Mouse (Mus musculus) MEL (cell line): ENCODE results near the gene Pxmp4. TPM values are rescaled to one million over a fixed set of nuclear protein-coding genes. Genes with fewer than 3 reads are reported as not detected.
A peak's percentile ranks its signal among the peaks of the same experiment; 100 is the strongest.

Experiments
- DNase-seq: peaks from one replicate; pipeline ENCODE4 v3.0.0; 2011; ENCODE audit warnings: low read depth, low spot score
- H3K27ac ChIP-seq: 2 replicates; pipeline ENCODE4 v1.5.1; 2012; ENCODE audit warnings: low read depth, mild to moderate bottlenecking, control low read depth, low read length, moderate library complexity; ENCODE audit not compliant: control insufficient read depth
- H3K27me3 ChIP-seq, 2 experiments: fragments of 150-350 bp in 1 of 2; sonication (generic) in 1 of 2; 2 replicates each; pipeline ENCODE4 v1.6.1; 2012; ENCODE audit warnings: low read length in 2 of 2, mild to moderate bottlenecking in 2 of 2, improper control_type of control experiment in 1 of 2, moderate library complexity in 1 of 2; ENCODE audit not compliant: insufficient read depth in 2 of 2, control insufficient read depth in 1 of 2
- H3K36me3 ChIP-seq, 2 experiments: 2 replicates each; pipeline ENCODE4 v1.6.1; 2012 to 2014; ENCODE audit warnings: low read length in 2 of 2, improper control_type of control experiment in 1 of 2, inconsistent platforms in 1 of 2, mild to moderate bottlenecking in 1 of 2; ENCODE audit not compliant: insufficient read depth in 2 of 2, control insufficient read depth in 1 of 2
- H3K4me1 ChIP-seq, 2 experiments: fragments of 150-350 bp in 1 of 2; sonication (generic) in 1 of 2; 2 replicates each; pipeline ENCODE4 v1.6.1; 2012; ENCODE audit warnings: low read length in 2 of 2, improper control_type of control experiment in 1 of 2, mild to moderate bottlenecking in 1 of 2; ENCODE audit not compliant: insufficient read depth in 2 of 2, control insufficient read depth in 1 of 2
- H3K4me3 ChIP-seq, 2 experiments: fragments of 150-350 bp in 1 of 2; sonication (generic) in 1 of 2; 2 replicates each; pipeline ENCODE4 v1.5.1; 2012; ENCODE audit warnings: low read depth in 2 of 2, low read length in 2 of 2, mild to moderate bottlenecking in 2 of 2, moderate library complexity in 2 of 2, control low read depth in 1 of 2, improper control_type of control experiment in 1 of 2; ENCODE audit not compliant: control insufficient read depth in 1 of 2, insufficient read depth in 1 of 2
- H3K79me2 ChIP-seq: 2 replicates; pipeline ENCODE4 v1.6.1; 2012; ENCODE audit warnings: mild to moderate bottlenecking, low read length, moderate library complexity; ENCODE audit not compliant: control insufficient read depth, poor library complexity, insufficient read depth
- H3K9ac ChIP-seq: 2 replicates; pipeline ENCODE4 v1.6.1; 2012; ENCODE audit warnings: low read depth, mild to moderate bottlenecking, control low read depth, low read length, moderate library complexity; ENCODE audit not compliant: control insufficient read depth, poor library complexity, severe bottlenecking
- H3K9me3 ChIP-seq: fragments of 150-350 bp; sonication (generic); replicated peaks from 2 replicates; pipeline ENCODE4 v1.6.1; 2012; ENCODE audit warnings: mild to moderate bottlenecking, low read length, improper control_type of control experiment, moderate library complexity; ENCODE audit not compliant: insufficient read depth
- E2F4 ChIP-seq: IDR thresholded peaks from 2 replicates; pipeline ENCODE4 v1.6.1; 2011; ENCODE audit warnings: low read depth, low read length, improper control_type of control experiment, borderline replicate concordance
- ELF1 ChIP-seq: IDR thresholded peaks from 2 replicates; pipeline ENCODE4 v1.6.1; 2014; ENCODE audit warnings: low read depth, mild to moderate bottlenecking, inconsistent platforms, low read length, improper control_type of control experiment, moderate library complexity
- EP300 ChIP-seq, 2 experiments: IDR thresholded peaks; 2 replicates each; pipeline ENCODE4 v1.6.1; 2011; ENCODE audit warnings: improper control_type of control experiment in 2 of 2, low read length in 2 of 2, low read depth in 1 of 2, mild to moderate bottlenecking in 1 of 2
- JUND ChIP-seq: IDR thresholded peaks from 2 replicates; pipeline ENCODE4 v1.6.1; 2011; ENCODE audit warnings: low read depth, mild to moderate bottlenecking, improper control_type of control experiment, low read length
- KAT2A ChIP-seq: conservative IDR thresholded peaks from 2 replicates; pipeline ENCODE4 v1.6.1; 2012; ENCODE audit warnings: low read depth, low read length, improper control_type of control experiment, inconsistent platforms
- MAFK ChIP-seq: IDR thresholded peaks from 2 replicates; pipeline ENCODE4 v1.6.1; 2011; ENCODE audit warnings: low read depth, mild to moderate bottlenecking, low read length, improper control_type of control experiment, borderline replicate concordance
- MAX ChIP-seq: IDR thresholded peaks from 2 replicates; pipeline ENCODE4 v1.6.1; 2011; ENCODE audit warnings: low read length, improper control_type of control experiment
- MYB ChIP-seq: IDR thresholded peaks from 2 replicates; pipeline ENCODE4 v1.6.1; 2011; ENCODE audit warnings: mild to moderate bottlenecking, low read depth, low read length, improper control_type of control experiment
- NELFE ChIP-seq: IDR thresholded peaks from 2 replicates; pipeline ENCODE4 v1.6.1; 2011; ENCODE audit warnings: low read depth, low read length, improper control_type of control experiment
- POLR2A ChIP-seq, 2 experiments: IDR thresholded peaks; 2 replicates each; pipeline ENCODE4 v1.6.1; 2011 to 2012; ENCODE audit warnings: low read length in 2 of 2, mild to moderate bottlenecking in 2 of 2, control low read depth in 1 of 2, improper control_type of control experiment in 1 of 2, low read depth in 1 of 2, moderate library complexity in 1 of 2; ENCODE audit not compliant: control insufficient read depth in 1 of 2, insufficient read depth in 1 of 2, poor library complexity in 1 of 2
- POLR2AphosphoS2 ChIP-seq: IDR thresholded peaks from 2 replicates; pipeline ENCODE4 v1.6.1; 2011; ENCODE audit warnings: low read length, improper control_type of control experiment
- POLR2AphosphoS5 ChIP-seq: IDR thresholded peaks from 2 replicates; pipeline ENCODE4 v1.6.1; 2012; ENCODE audit warnings: low read depth, borderline replicate concordance, mild to moderate bottlenecking, inconsistent platforms, low read length, moderate library complexity, mixed read lengths
- TAL1 ChIP-seq: IDR thresholded peaks from 2 replicates; pipeline ENCODE4 v1.6.1; 2012; ENCODE audit warnings: mild to moderate bottlenecking, inconsistent platforms, low read length, moderate library complexity, mixed read lengths
- TCF12 ChIP-seq: IDR thresholded peaks from 2 replicates; pipeline ENCODE4 v1.6.1; 2014; ENCODE audit warnings: low read depth, mild to moderate bottlenecking, inconsistent platforms, low read length, improper control_type of control experiment, moderate library complexity
- USF1 ChIP-seq: IDR thresholded peaks from 2 replicates; pipeline ENCODE4 v1.6.1; 2014; ENCODE audit warnings: low read depth, mild to moderate bottlenecking, inconsistent platforms, low read length, improper control_type of control experiment, moderate library complexity
- ZC3H11A ChIP-seq: IDR thresholded peaks from 2 replicates; pipeline ENCODE4 v1.6.1; 2012; ENCODE audit warnings: low read depth, mild to moderate bottlenecking, inconsistent platforms, low read length, improper control_type of control experiment
- polyA plus RNA-seq, 2 experiments: library from polyadenylated mRNA; stranded (reverse) in 1 of 2; unstranded in 1 of 2; fragments of >175 nt in 1 of 2; fragments of >200 nt in 1 of 2; gene quantifications; 2 replicates each; pipeline versions ENCODE4 v1.2.1 to v1.2.4; 2012; ENCODE audit warnings: low replicate concordance in 2 of 2, low read depth in 1 of 2; ENCODE audit not compliant: insufficient read length in 2 of 2, insufficient read depth in 1 of 2, missing spikeins in 1 of 2
- total RNA-seq: library from RNA; depleted of rRNA; stranded (reverse); fragments of 300-350 nt; gene quantifications from 2 replicates; pipeline ENCODE4 v1.2.3, GENCODE M21; 2012

Gene Pxmp4
- total and polyA plus RNA-seq, 3 experiments, result 5.9 to 12.2 TPM; not detected in 1

DNA sequence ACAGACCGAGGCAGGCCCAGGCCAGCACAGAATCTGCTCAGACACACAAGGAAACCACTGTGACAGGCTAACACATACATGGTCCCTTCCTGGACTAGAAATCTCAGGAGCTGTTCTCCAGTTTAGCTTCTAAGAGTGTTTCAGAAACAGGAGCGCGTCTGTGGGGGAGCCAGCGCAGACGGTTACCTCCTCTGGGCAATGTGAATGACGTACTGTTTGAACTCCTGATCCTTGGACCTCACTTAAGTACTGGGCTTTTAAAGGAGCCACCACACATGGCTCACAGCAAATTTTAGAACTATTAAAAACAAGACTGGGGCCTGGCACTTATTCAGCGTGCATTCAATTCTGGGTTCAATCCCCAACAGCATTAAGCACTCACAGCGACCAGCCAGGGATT is 36.9 kb downstream of the Pxmp4 start:
- TF ChIP-seq POLR2A (IDR thresholded peaks at IDR 0.05; ENCODE audit: control insufficient read depth in 1 of 2, insufficient read depth in 1 of 2, low read depth in 1 of 2, low read length in 2 of 2, poor library complexity in 1 of 2), result 0 out of 4 replicates have a peak, but pooled peaks of 1 of the 2 experiments have one; percentile 25
- no peak for TF ChIP-seq KAT2A
- Histone ChIP-seq H3K27ac (no peak overlapping the region), H3K4me1 (peaks cover 0 to 23% of the 10 kb centered on the region in 2 experiments; a peak in 3 of 4 replicates), H3K9ac (no peak overlapping the region), H3K9me3 (no peaks in the 10 kb centered on the region), H3K27me3 (no peaks in the 10 kb centered on the region), H3K36me3 (peaks cover 6 to 22% of the 10 kb centered on the region in 2 experiments), H3K4me3 (no peak overlapping the region), H3K79me2 (peaks cover 32% of the 10 kb centered on the region)
- DNase-seq, result no peak

DNA sequence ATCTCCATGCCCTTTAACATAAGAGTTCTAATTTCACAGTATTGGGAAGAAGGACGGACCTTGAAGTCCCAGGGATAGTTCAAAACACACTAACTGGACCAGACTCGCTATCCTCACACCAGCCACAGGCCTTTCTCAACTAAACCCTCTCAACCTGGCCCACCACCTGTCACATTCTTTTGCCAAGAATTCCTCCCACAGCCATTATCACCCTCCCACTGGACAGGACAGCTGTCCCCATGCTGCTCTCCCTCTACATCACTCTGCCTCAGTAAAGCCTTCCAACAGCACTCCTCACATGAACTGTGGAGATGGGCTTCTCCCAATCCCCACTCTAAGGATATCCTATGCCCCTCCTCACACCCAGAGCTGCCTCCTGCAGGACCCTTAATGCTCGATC is 37.9 kb downstream of the Pxmp4 start:
- H3K27me3 ChIP-seq, result no peaks in the 10 kb centered on the region
- DNase-seq, result no peak
- TF ChIP-seq MAFK (no peak), TCF12 (no peak), MYB (no peak), ZC3H11A (no peak), POLR2A (IDR thresholded peaks at IDR 0.05; ENCODE audit: control insufficient read depth in 1 of 2, insufficient read depth in 1 of 2, low read depth in 1 of 2, low read length in 2 of 2, poor library complexity in 1 of 2) (no peak), JUND (no peak), TAL1 (no peak), USF1 (no peak), EP300 (IDR thresholded peaks at IDR 0.05; ENCODE audit: low read depth in 1 of 2, low read length in 2 of 2) (no peak), ELF1 (no peak), E2F4 (no peak), NELFE (no peak), POLR2AphosphoS2 (no peak), MAX (no peak), POLR2AphosphoS5 (no peak)
- TF ChIP-seq, all 39 proteins: peak for 0
- no peak overlapping the region for H3K27ac ChIP-seq
- no peak overlapping the region for H3K9ac ChIP-seq
- H3K79me2 ChIP-seq, result peaks cover 32% of the 10 kb centered on the region
- H3K4me3 ChIP-seq, result no peak overlapping the region
- peaks cover 0 to 14% of the 10 kb centered on the region in 2 experiments; a peak in 3 of 4 replicates for H3K4me1 ChIP-seq
- peaks cover 6 to 13% of the 10 kb centered on the region in 2 experiments for H3K36me3 ChIP-seq
- no peaks in the 10 kb centered on the region for H3K9me3 ChIP-seq
